Mouse (Mus musculus): ENCODE measurements at regions not wholly inside any gene's neighbourhood (a gene's known extent, or its start where the extent isn't known, plus 50 kb on each side); places are given as distances from the start of the nearest gene placed in this dataset.

DNA sequence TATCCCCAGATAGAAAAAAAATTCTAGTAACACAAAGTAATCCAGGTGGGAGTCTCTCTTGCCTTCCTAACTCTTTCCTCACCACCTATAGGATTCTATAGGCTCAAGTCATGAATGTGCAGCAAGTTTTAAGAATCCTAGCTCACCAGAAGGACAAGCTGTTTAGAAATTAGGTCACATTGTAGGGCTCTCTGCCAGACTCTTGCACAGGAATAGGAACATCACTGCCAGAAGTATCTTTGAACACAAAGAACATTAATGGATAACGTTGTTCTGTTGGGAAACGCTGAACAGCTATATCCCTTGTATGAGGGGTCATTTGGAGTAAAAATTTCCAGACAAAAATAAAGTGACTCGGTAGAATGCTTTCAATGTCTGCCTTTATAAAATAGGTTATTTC, 75.6 kb upstream of the Peli1 start:
- POLR2A ChIA-PET: interaction anchor here in 1 of 4 experiments (0.9 kb wide), 1 partner anchor 13 kb away, joined by 3 read pairs; no protein-coding TSS in a partner anchor
- CTCF ChIA-PET: no interaction called here

DNA sequence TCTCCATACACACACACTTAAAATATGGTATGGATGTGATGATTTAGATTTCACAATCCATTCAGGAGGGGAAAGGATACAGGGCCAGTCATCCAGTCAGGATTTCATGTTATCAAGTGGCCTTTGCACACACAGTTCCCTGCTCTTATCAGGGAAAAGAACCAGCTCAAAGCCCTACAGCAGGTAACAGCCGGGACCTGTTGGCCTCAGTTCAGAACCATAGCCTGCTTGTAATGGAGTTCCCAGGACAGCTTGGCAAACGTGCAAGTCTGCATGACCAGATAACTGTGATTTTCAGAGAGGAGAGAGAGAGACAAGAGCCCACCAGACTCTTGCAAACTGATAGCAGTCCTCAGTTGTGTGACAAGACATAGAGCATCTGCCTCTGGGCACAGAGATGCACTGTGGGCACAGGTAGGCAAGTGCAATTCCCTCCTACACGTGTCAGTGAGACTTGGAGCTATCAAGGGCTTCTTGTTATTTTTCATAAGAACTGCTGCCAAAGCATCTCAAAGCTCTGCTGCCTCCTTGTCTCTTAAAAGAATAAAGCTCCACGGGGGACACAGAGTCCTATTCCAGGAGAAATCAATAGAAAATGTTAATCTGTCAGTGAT, 74.9 kb upstream of the Peli1 start:
- ChIA-PET POLR2A (interaction anchor here in 2 of 4 experiments (0.6 to 0.9 kb wide), 3 partner anchors 13 to 851 kb away, joined by 3 read pairs; no protein-coding TSS in a partner anchor), CTCF (interaction anchor here in 1 of 4 experiments (0.7 kb wide), 1 partner anchor 20 kb away, joined by 3 read pairs; no protein-coding TSS in a partner anchor)

DNA sequence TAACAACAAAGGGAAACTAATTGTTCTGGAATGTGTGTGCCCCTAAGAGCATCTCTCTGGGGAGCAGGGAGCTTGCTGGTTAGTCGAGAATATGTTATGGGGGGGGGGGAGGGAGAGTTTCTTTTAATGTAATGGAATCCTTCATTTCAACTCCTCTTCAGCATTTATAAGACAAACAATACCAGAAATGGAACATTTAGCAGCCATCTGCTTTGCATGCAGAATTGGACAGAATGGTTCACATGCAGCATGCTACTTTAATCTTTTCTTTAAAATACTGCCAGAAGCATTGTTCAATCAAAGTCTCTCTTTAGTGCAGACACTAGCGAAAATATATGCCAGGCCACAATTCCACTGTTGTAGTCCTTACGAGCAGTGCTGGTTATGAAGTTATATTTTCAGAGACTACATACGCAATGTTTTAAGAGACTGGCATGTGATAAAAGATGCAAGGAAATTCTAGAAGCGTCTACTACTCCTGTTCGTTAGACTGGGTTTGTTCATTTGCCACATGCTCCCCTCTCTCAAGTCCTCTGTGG, 74.2 kb upstream of the Peli1 start:
- CTCF ChIA-PET: no interaction called here
- POLR2A ChIA-PET: interaction anchor here in 2 of 4 experiments (0.6 kb wide), 2 partner anchors 102 to 852 kb away, joined by 3 read pairs; no protein-coding TSS in a partner anchor

DNA sequence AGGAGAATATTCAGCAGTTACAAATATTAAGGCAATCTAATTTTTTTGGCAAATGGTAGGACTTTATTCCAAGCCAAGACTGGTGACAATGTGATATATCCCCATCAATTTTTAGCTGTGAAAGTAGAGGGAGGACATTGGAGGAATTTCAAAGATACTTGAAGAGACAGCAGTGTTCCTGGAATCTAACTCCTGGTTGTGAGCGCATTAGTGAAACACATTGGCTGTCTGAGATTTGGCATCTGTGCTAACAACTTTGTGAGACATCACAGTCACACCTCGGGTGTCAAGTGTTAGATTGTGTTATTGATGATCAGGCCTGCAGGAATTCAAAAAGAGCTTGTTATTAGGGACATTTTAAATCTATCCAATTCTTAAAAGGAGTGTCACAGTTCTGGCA, 71.3 kb upstream of the Peli1 start:
- POLR2A ChIA-PET: no interaction called here
- CTCF ChIA-PET: no interaction called here

DNA sequence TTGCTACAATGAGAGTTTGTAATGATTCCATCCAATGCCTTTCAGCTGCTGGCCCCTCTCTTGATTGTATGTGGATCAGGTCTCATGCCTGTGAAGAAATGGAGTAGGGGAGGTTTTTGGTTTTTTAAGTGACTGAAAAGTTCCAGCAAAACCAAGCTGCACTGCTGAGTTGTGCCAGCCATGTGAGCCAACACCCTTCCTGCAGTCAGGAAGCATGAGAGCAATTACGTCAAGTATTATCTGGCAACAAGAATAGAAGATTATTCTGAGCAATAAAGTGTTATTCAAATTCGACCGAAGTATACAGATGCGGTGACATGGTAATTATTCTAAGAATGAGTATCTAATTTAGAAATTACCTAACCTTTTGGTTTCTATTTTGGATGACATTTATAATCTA, 67.0 kb upstream of the Peli1 start:
- POLR2A ChIA-PET: interaction anchor here in 1 of 4 experiments (1.6 kb wide), 1 partner anchor 10 kb away, joined by 6 read pairs; no protein-coding TSS in a partner anchor
- CTCF ChIA-PET: no interaction called here

DNA sequence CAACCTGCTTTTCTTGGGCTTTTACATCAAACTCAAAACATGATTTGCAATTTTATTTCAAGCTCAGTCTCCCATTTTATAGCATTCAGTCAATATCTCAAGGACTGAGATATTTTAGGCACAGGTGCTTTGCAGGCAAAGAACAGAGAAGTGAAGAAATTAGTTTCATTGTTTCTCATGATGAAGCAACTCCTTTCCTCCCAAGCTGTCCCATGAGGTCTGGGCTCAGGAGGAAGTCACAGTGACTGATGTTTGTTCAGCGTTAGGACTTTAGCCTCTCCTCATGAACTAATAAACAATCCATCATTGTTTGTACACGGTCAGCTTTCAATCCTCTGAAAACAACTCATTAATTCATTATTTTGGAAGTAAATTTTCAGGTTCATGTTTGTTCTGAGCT, 66.6 kb upstream of the Peli1 start:
- ChIA-PET CTCF (no interaction called here), POLR2A (interaction anchor here in 1 of 4 experiments (1.6 kb wide), 1 partner anchor 9 kb away, joined by 6 read pairs; no protein-coding TSS in a partner anchor)

DNA sequence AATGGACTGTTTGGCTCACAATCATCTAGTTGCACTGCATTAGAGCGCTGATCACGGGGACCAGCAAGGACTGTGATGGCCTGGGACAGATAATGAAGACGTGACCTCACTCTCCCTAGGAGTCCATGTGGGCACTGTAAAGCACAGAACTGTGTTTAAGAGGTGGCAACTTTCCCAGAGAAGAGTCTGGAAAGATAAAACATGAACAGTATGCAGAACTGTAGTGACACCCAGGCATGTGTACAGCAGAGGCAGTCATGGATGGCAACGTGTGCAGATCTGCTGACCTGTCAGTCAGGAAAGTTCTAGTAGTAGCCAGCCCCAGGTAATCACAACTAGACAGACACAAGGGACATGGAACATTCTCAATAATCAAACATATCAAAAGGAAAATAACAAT, 63.8 kb upstream of the Peli1 start:
- POLR2A ChIA-PET: no interaction called here
- CTCF ChIA-PET: no interaction called here

DNA sequence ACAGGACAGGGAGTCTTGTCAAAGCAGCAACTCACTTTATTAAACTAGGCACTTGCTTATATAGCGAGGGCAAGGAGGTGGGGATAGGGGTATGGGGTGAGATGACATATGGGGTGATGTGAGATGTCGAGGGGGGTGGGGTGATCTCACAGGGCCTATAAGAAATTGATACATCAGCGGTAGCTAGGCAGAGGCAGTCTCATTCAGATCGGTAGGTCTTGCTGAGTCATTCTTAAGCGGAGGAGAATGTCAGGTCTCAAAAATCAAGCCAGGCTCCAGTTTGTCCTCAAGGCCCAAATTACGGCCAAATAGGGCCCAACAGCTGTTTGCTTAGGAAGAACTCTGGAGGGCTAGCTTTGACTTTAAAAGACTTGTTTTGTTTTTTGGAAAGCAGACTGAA, 60.7 kb upstream of the Peli1 start:
- POLR2A ChIA-PET: interaction anchor here in 1 of 4 experiments (0.6 kb wide), 1 partner anchor 228 kb away, joined by 13 read pairs; no protein-coding TSS in a partner anchor
- CTCF ChIA-PET: no interaction called here

DNA sequence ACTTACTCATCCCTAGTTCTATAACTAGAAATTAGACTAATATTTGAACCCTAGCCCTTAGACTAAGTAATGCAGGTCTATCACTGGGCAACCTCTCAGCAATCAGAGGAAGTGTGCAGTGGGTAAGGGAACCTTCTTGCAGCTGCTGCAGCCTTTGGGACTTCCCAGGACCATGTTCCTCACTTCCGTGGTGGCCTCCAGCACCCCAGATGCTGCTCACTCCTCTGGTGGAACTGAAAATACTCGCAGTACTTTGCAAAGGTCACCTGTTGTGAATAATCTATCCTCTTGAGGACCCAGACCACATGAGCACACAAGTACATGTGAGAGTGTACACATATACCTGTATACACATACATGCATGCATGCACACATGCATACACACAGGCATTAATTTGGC, 59.3 kb upstream of the Peli1 start:
- POLR2A ChIA-PET: no interaction called here
- CTCF ChIA-PET: no interaction called here

DNA sequence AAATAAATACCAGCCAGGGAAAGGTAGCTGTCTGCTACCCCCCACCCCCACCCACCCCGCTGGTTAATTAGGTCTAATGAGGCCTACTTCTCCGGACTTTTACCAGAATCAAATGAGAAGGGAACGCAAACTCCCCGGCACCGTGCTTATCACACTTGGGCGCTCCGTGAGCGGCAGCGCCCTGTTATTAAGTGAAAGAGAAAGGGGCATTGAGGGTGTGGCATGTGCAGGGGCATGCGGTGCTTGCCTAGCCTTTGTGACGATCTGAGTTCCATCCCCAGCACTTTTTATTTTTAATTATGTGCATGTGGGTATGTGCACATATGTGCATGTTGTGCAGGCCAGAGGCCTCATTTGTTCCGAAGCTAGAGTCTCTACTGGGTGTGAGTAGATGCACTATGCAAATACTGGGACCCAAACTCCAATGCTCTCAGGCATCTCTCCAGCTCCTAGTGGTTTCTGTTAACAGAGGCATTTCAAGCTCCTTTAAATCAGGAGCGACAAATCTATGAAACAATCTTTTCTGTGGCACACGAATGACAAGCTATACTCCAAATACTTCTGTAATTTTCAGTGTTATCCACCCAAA, 57.8 kb upstream of the Peli1 start:
- ChIA-PET CTCF (no interaction called here), POLR2A (interaction anchor here in 1 of 4 experiments (1.2 to 2.0 kb wide), 3 partner anchors 9 to 14 kb away, joined by 3 to 6 read pairs (median 4); no protein-coding TSS in a partner anchor)

DNA sequence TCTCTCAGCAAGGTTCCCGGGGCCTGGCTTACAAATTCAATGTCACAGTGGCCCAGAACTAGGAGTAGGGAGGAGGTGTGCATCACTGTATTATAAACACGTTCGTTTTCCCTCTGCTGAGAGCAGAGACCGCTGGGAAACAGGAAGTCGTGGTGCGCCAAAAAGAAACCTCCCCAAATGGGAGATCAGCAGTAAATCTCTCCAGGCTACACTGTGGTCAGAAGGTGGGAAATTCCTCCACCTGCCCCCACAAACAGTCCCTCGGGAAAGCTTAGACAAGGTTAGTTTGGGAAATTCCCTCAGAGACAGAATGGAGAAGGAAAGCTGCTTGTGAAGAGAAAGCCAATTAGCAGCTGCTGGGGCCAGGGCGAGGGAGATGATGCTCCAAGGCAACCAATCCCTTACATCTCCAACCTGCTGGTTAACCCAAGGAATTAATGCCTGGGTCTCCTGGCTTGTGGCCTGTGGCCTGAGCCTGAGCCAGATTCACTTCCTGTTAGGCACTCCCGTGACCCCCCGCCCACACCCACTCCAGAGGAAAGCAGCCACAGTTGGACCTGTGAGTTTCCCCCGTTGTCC, 57.2 kb upstream of the Peli1 start:
- POLR2A ChIA-PET: interaction anchor here in 3 of 4 experiments (0.6 to 2.0 kb wide), 6 partner anchors 9 to 1823 kb away, joined by 3 to 6 read pairs (median 4); partner anchors contain the start of gene Peli1 (in 1 of the 3)
- CTCF ChIA-PET: interaction anchor here in 1 of 4 experiments (0.5 kb wide), 1 partner anchor 535 kb away, joined by 3 read pairs; no protein-coding TSS in a partner anchor

DNA sequence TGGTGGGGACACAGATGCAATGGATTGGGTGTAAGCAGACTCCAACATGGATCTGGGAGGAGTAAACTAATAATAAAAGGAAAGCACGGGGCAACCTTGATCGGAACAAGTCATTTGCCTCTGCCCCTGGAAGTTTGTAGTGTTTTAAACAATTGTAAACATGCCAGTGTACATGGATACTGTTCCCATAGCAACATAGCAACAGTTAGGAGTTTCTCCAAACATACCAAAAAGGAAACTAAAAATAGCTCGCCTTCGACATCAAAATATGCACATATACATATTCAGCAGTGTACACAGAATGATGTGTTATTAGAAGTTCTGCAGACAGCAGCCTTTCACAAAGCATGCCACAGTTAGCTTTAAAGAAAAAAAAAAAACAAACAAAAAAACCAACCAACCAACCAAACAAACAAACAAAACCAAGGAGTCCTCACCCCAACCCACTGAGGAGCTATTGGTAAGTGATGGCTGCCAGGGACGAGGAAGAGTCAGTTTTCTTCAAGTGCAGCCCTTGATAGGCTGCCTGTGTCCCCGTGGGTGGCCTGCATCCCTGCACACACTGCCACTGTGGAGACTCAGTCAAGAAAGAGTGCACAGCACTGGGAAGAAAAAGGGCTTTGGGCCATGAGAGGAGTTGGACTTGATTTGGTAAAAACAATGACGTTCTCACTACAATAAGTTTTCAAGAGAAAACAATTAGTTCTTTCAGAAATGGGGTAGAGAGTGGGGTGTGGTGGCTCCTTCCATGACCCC, 54.8 kb upstream of the Peli1 start:
- POLR2A ChIA-PET: no interaction called here
- CTCF ChIA-PET: interaction anchor here in 2 of 4 experiments (0.6 to 0.7 kb wide), 2 partner anchors 20 to 271 kb away, joined by 3 read pairs; no protein-coding TSS in a partner anchor

DNA sequence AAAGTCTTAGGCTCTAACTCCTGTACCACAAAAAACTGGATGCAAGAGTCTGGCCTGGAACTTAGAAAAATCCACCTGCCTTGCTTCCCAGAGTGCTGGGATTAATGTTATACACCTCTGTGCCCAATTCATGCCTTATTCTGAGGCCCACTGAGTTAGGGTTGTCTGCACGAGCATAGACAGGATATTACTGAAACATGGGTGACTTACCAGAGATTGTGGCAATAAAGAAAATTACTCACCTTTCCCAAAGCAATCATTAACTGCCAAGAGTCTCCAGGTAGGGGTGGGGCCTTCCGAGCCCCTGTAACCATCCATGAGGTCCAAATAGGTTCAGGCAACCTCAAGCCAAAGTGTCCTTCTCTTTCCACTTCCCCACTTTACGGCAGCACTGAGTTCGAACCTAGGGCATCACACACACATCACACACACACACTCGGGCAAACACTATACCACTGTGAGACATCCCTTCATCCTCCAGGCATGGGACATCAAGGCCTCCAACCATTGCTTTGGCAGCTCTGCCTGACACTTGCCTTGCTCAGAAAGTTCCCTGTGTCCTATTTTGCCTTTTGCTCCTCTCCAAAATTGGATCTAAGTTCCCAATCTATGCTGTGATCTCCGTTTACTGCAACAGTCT, 53.7 kb upstream of the Peli1 start:
- CTCF ChIA-PET: no interaction called here
- POLR2A ChIA-PET: no interaction called here

DNA sequence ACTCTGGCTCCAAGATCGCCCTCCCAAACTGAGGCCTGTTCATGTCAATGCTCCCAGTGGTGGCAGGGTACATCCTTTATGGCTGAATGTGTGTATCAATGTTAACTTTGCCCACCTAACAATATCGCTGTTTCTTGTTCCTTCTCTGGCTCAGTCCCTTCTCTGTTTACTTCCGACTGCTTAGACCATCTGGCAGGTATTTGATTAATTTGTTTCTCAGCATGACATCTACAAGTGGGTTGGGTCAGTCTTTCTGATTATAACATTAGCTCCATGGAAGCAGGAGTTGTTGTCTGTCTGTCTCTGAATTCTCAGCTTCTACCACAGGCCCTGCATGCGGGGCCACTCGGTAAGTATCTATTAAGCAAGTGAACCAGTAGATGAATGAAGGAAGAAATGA, 49.9 kb upstream of the Peli1 start:
- ChIA-PET POLR2A (interaction anchor here in 2 of 4 experiments (0.7 to 0.9 kb wide), 2 partner anchors 15 to 69 kb away, joined by 3 to 5 read pairs; no protein-coding TSS in a partner anchor), CTCF (no interaction called here)
